Mouse (Mus musculus) heart, embryonic 15.5 days (tissue): ENCODE data around the gene Epop. TPM values are rescaled to one million over a fixed set of nuclear protein-coding genes. Genes with fewer than 3 reads are reported as not detected.
A peak's percentile ranks its signal among the peaks of the same experiment; 100 is the strongest.
"Not testable (repeated sequence)": the region's sequence is repeated elsewhere in the genome, so short reads cannot be mapped to it uniquely, and the experiment has no call there.

ENCODE experiments used
- ATAC-seq: fragments of 200-750 bp; cut with Nextera tagmentation; replicated peaks from 2 replicates; pipeline ENCODE4 v1.8.0; 2017; ENCODE audit warnings: low read depth, moderate TSS enrichment; ENCODE audit not compliant: insufficient number of reproducible peaks, insufficient read depth, low FRiP score
- H3K27ac ChIP-seq: fragments of 300-500 bp; sonication (generic); 2 replicates; pipeline ENCODE4 v1.5.1; 2015; ENCODE audit warnings: mild to moderate bottlenecking, inconsistent platforms
- H3K27me3 ChIP-seq: fragments of 300-500 bp; sonication (generic); 2 replicates; pipeline ENCODE4 v1.6.1; 2015; ENCODE audit warnings: inconsistent platforms
- H3K36me3 ChIP-seq: fragments of 300-500 bp; sonication (generic); 2 replicates; pipeline ENCODE4 v1.6.1; 2015; ENCODE audit warnings: mild to moderate bottlenecking, inconsistent platforms
- H3K4me1 ChIP-seq: fragments of 300-500 bp; sonication (generic); replicated peaks from 2 replicates; pipeline ENCODE4 v1.6.1; 2015; ENCODE audit warnings: inconsistent platforms
- H3K4me2 ChIP-seq: fragments of 300-500 bp; sonication (generic); 2 replicates; pipeline ENCODE4 v1.6.1; 2015; ENCODE audit warnings: inconsistent platforms, mild to moderate bottlenecking, moderate library complexity
- H3K4me3 ChIP-seq: fragments of 300-500 bp; sonication (generic); 2 replicates; pipeline ENCODE4 v1.5.1; 2015; ENCODE audit warnings: mild to moderate bottlenecking, inconsistent platforms
- H3K9ac ChIP-seq: fragments of 300-500 bp; sonication (generic); 2 replicates; pipeline ENCODE4 v1.6.1; 2015; ENCODE audit warnings: mild to moderate bottlenecking, inconsistent platforms
- H3K9me3 ChIP-seq: fragments of 300-500 bp; sonication (generic); replicated peaks from 2 replicates; pipeline ENCODE4 v1.6.1; 2016; ENCODE audit warnings: inconsistent platforms
- WGBS: fragments of 180-500 bp; shearing (Covaris S2); methylation state at CpG from one replicate; pipeline ENCODE4 v1.1.7; 2015; ENCODE audit warnings: mixed read lengths; 5-methylcytosine and 5-hydroxymethylcytosine counted together
- polyA plus RNA-seq: library from polyadenylated mRNA; unstranded; fragments of >200 nt; fragmentation: Nextera tagmentation; extraction: Ambion mirVana; gene quantifications from 2 replicates; pipeline ENCODE4 v1.2.1, GENCODE M21; 2015

The Epop gene
- polyA plus RNA-seq, 1 experiment from 2014 or later = 0.71 TPM

DNA sequence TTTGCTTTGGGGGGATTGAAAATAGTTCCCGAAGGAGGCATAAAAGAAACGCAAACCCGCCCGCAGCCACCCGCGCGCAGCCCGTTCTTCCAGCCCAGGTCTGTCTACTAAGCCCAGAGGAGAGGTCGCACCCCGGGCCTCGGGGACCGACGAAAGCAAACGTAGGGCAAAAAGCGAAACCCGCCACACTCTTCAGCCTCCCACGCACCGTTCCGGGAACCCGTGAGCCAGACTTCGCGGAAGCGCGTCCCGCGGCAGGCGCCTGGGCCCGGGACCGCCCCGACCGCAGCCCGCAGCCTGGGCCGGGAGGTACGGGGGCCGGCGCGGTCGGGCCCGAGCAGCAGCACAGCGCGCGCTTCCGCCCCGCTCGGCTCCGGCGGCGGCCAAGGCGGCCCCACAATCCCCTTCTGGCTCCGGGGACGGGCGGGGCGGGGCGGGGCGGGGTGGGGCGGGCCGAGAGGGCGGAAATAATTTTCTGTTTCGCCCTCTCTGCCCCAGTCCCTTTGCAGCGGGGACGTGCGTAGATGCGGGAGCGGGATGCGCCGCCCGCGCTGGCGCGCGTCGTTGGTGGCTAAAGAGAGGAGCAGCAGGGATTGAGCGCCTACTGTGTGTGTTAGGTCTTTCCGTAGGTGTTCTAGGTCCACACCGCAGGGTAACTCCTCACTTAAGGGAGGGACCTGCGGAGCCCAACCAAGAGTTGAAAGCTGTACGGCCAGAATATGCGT, 30.6 kb upstream of the Epop start:
- under 1% methylated on average over 61 of the region's 78 CpGs for WGBS
- peak; percentile 84 for ATAC-seq

GRCm38 (mm10) chr11:97659267-97659989, 29.9 kb upstream of the Epop start:
- Histone ChIP-seq H3K36me3 (no peaks in the 10 kb centered on the region), H3K27ac (peak overlapping the region; percentile 89), H3K9ac (peak overlapping the region; percentile 93), H3K27me3 (no peaks in the 10 kb centered on the region), H3K9me3 (no peaks in the 10 kb centered on the region), H3K4me1 (peaks cover 56% of the 10 kb centered on the region), H3K4me3 (peak overlapping the region; percentile 82), H3K4me2 (peak overlapping the region; percentile 73)
- 9% methylated on average over 13 of the region's 13 CpGs for WGBS
- no peak for ATAC-seq

More for the DNA sequence above, 30.6 kb upstream of the Epop start:
- peak overlapping the region; percentile 82 for H3K4me3 ChIP-seq
- H3K4me1 ChIP-seq = peaks cover 63% of the 10 kb centered on the region
- no peaks in the 10 kb centered on the region for H3K9me3 ChIP-seq
- H3K9ac ChIP-seq = peak overlapping the region; percentile 93
- H3K36me3 ChIP-seq = no peaks in the 10 kb centered on the region
- H3K27ac ChIP-seq = peak overlapping the region; percentile 89
- H3K27me3 ChIP-seq = no peaks in the 10 kb centered on the region
- H3K4me2 ChIP-seq = peak overlapping the region; percentile 73

DNA sequence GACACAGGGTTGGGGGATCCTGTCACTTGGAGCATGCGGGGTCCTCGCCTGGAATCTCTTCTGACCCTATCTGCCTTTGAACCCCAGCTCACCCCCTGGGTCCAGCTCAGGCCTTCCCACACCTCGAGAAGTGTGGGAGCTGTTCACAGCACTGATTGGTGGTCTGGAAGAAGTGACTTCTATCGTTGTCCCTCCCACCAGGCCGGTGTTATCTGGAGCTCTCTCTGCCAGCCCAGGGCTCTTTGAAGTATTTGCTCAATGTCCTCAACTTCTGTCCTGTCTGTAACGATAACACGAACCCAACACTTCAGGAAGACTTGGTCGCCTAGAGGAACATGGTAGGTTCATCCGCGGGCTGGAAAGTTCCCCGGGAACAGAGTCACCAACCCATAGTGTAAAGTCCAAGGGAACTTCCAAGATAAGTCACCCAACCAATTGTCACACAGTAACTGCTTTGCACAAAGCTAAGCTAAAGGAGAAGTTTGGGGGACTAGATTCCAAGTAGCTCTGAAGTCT, 29.3 kb upstream of the Epop start:
- Histone ChIP-seq H3K9me3 (no peaks in the 10 kb centered on the region), H3K4me1 (peaks cover 52% of the 10 kb centered on the region), H3K9ac (0 out of 2 replicates have a peak overlapping the region, but pooled peaks have one; percentile 93), H3K4me3 (peak overlapping the region; percentile 82), H3K4me2 (peak overlapping the region; percentile 73), H3K27ac (peak overlapping the region; percentile 89), H3K36me3 (no peaks in the 10 kb centered on the region), H3K27me3 (no peaks in the 10 kb centered on the region)
- WGBS = 34% methylated on average over 11 of the region's 11 CpGs
- no peak for ATAC-seq

DNA sequence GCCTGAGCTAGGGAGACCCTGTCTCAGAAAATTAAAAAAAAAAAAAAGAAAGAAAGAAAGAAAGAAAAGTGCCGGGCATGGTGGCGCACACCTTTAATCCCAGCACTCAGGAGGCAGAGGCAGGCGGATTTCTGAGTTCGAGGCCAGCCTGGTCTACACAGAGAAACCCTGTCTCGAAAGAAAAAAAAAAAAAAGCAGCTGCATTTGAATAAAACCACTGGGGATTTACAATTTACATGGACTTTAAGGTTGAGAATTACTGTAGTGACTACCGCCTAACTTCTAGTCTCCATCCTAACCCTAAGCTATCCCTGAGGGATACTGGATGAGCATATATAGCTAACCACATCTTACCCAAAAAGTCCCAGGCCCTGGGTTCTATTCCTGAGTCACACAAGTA, 28.5 kb upstream of the Epop start:
- H3K9ac ChIP-seq, H3K9me3 ChIP-seq, H3K4me2 ChIP-seq, H3K4me3 ChIP-seq, H3K27ac ChIP-seq, H3K27me3 ChIP-seq, ATAC-seq, H3K36me3 ChIP-seq: not testable (repeated sequence)
- 88% methylated on average over 6 of the region's 6 CpGs for WGBS
- peaks cover 52% of the 10 kb centered on the region for H3K4me1 ChIP-seq

GRCm38 (mm10) chr11:97657184-97657945, 27.9 kb upstream of the Epop start:
- H3K27ac ChIP-seq = no peak overlapping the region
- no peak overlapping the region for H3K4me3 ChIP-seq
- no peak overlapping the region for H3K4me2 ChIP-seq
- no peaks in the 10 kb centered on the region for H3K9me3 ChIP-seq
- WGBS = 24% methylated on average over 5 of the region's 6 CpGs
- ATAC-seq = no peak
- no peaks in the 10 kb centered on the region for H3K36me3 ChIP-seq
- H3K9ac ChIP-seq = no peak overlapping the region
- H3K4me1 ChIP-seq = peaks cover 47% of the 10 kb centered on the region
- no peaks in the 10 kb centered on the region for H3K27me3 ChIP-seq

- H3K27ac ChIP-seq = no peak overlapping the region
- WGBS = 75% methylated on average over 14 of the region's 14 CpGs
- no peak overlapping the region for H3K9ac ChIP-seq
- H3K36me3 ChIP-seq = no peaks in the 10 kb centered on the region
- H3K4me2 ChIP-seq = no peak overlapping the region
- H3K27me3 ChIP-seq = no peaks in the 10 kb centered on the region
- H3K4me1 ChIP-seq = peaks cover 37% of the 10 kb centered on the region
- no peak for ATAC-seq
- H3K4me3 ChIP-seq = no peak overlapping the region
- no peaks in the 10 kb centered on the region for H3K9me3 ChIP-seq
Observed at GRCm38 (mm10) chr11:97656269-97656971, 26.9 kb upstream of the Epop start.

DNA sequence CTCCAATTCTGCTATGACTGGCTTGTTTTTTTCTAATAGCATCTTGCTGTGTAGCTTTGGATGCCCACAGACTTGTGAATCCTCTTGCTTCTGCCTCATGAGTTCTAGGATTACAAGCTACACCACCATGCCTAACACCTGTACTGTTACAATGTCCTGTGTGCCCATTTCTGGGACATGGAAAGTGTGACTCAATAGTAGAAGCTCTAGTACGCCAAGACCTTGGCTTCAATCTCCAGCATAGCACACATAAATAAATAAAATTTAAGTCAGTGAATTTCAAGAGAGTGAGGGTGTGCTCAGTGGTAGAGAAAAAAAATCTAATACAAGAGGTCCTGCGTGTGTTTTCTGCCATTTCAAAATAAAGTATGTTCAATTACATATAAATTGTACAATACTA, 24.7 kb upstream of the Epop start:
- no peak for ATAC-seq
- peaks cover 21% of the 10 kb centered on the region for H3K4me1 ChIP-seq
- H3K27me3 ChIP-seq = no peaks in the 10 kb centered on the region
- no peak overlapping the region for H3K4me2 ChIP-seq
- H3K9ac ChIP-seq = no peak overlapping the region
- no peak overlapping the region for H3K27ac ChIP-seq
- H3K4me3 ChIP-seq = no peak overlapping the region
- H3K36me3 ChIP-seq = no peaks in the 10 kb centered on the region
- H3K9me3 ChIP-seq = no peaks in the 10 kb centered on the region
- 90% methylated on average over 2 of the region's 2 CpGs for WGBS

DNA sequence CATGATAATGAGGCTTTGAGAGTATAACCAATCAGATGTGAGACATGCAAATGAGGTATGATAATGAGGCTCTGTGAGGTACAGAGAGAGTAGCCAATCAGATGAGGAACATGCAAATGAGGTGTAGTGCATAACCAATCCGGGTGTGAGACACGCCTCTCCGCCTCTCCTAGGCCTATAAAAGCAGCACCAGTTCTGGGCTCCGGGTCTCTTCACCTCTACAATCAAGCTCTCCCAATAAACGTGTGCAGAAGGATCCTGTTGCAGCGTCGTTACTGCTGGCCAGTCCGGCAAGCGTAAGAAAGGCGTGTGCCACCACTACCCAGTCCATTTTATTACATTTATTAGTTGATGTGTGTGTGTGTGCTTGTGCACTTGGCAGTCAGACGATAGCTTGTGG, 23.9 kb upstream of the Epop start:
- not testable (repeated sequence) for H3K4me2 ChIP-seq, ATAC-seq, H3K27ac ChIP-seq, H3K9me3 ChIP-seq, H3K36me3 ChIP-seq, H3K9ac ChIP-seq, H3K27me3 ChIP-seq, H3K4me3 ChIP-seq
- 90% methylated on average over 11 of the region's 11 CpGs for WGBS
- peaks cover 13% of the 10 kb centered on the region for H3K4me1 ChIP-seq

GRCm38 (mm10) chr11:97650341-97650740, 20.8 kb upstream of the Epop start:
- Histone ChIP-seq H3K4me2 (no peak overlapping the region), H3K4me1 (no peaks in the 10 kb centered on the region), H3K9me3 (no peaks in the 10 kb centered on the region), H3K9ac (no peak overlapping the region), H3K27ac (no peak overlapping the region), H3K36me3 (no peaks in the 10 kb centered on the region), H3K27me3 (no peaks in the 10 kb centered on the region), H3K4me3 (no peak overlapping the region)
- WGBS = 59% methylated on average over 5 of the region's 5 CpGs
- no peak for ATAC-seq

DNA sequence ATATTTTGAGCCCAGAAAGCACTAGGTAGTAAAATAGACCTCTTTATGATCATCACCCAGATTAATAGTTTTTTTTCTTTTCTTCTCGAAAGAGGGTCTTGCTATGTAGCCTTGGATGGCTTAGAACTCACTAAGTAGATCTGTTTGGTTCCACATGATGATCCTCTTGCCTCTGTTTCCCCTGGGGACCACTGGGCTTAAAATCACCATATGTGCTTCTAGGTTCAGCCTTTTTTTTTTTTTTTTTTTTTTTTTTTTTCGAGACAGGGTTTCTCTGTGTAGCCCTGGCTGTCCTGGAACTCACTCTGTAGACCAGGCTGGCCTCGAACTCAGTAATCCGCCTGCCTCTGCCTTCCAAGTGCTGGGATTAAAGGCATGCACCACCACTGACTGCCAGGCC, 19.0 kb upstream of the Epop start:
- H3K9ac ChIP-seq, H3K4me2 ChIP-seq, H3K9me3 ChIP-seq, H3K36me3 ChIP-seq, H3K27ac ChIP-seq, ATAC-seq, H3K4me1 ChIP-seq, H3K4me3 ChIP-seq, H3K27me3 ChIP-seq: not testable (repeated sequence)
- whole genome bisulfite sequencing = 84% methylated on average over 3 of the region's 4 CpGs

DNA sequence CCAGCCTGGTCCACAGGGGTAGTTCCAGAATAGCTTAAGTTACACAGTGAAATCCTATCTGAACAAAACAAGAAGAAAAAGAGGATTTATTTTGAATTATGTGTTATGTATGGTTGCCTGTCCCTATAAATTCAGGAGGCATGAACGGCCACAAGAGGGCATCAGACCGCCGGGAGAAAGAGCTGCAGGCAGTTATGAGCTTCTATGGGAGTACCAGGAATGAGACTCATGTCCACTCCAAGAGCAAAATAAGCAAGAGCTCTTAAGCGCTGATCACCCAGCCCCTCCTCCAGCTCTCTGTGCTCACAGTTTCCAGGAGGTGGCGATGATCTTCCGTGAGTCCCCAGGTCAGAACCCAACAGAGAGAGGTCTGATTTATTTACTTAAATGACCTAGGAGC, 15.3 kb upstream of the Epop start:
- Histone ChIP-seq H3K4me1 (no peaks in the 10 kb centered on the region), H3K4me2 (no peak overlapping the region), H3K27me3 (no peaks in the 10 kb centered on the region), H3K9me3 (no peaks in the 10 kb centered on the region), H3K9ac (no peak overlapping the region), H3K27ac (no peak overlapping the region), H3K36me3 (no peaks in the 10 kb centered on the region), H3K4me3 (no peak overlapping the region)
- ATAC-seq = no peak
- WGBS = 5% methylated on average over 6 of the region's 6 CpGs
